Mouse (Mus musculus): ENCODE measurements around the gene Fgd5. TPM values are rescaled to one million over a fixed set of nuclear protein-coding genes. Genes with fewer than 3 reads are reported as not detected.
"Not testable (repeated sequence)": the region's sequence is repeated elsewhere in the genome, so short reads cannot be mapped to it uniquely, and the experiment has no call there.

The Fgd5 gene
- total RNA-seq (2017): 0.25 TPM in 1 of 2 replicates, not detected in the other

- no peak for ATAC-seq (ENCODE audit: extremely low read depth, insufficient number of reproducible peaks, low FRiP score, poor library complexity, severe bottlenecking)
Measured at GRCm38 (mm10) chr6:91978371-91979300, at the start of gene Fgd5. TSS of gene Fgd5 (plus strand) at chr6:91978878.

GRCm38 (mm10) chr6:91931231-91931630 is 47.4 kb upstream of the Fgd5 start:
- no peak for ATAC-seq (ENCODE audit: extremely low read depth, insufficient number of reproducible peaks, low FRiP score, poor library complexity, severe bottlenecking)

GRCm38 (mm10) chr6:91938491-91938890 is 40.2 kb upstream of the Fgd5 start:
- ATAC-seq (ENCODE audit: extremely low read depth, insufficient number of reproducible peaks, low FRiP score, poor library complexity, severe bottlenecking): no peak

- no peak for ATAC-seq (ENCODE audit: extremely low read depth, insufficient number of reproducible peaks, low FRiP score, poor library complexity, severe bottlenecking)
Measured at GRCm38 (mm10) chr6:91948426-91948825, 30.3 kb upstream of the Fgd5 start.

GRCm38 (mm10) chr6:91958015-91958414 is 20.7 kb upstream of the Fgd5 start:
- ATAC-seq (ENCODE audit: extremely low read depth, insufficient number of reproducible peaks, low FRiP score, poor library complexity, severe bottlenecking): not testable (repeated sequence)

GRCm38 (mm10) chr6:91960028-91960811 is 18.5 kb upstream of the Fgd5 start:
- ATAC-seq (ENCODE audit: extremely low read depth, insufficient number of reproducible peaks, low FRiP score, poor library complexity, severe bottlenecking): no peak

- no peak for ATAC-seq (ENCODE audit: extremely low read depth, insufficient number of reproducible peaks, low FRiP score, poor library complexity, severe bottlenecking)
Measured at GRCm38 (mm10) chr6:91963429-91963828, 15.2 kb upstream of the Fgd5 start.

GRCm38 (mm10) chr6:91965060-91965459 is 13.6 kb upstream of the Fgd5 start:
- ATAC-seq (ENCODE audit: extremely low read depth, insufficient number of reproducible peaks, low FRiP score, poor library complexity, severe bottlenecking): no peak

GRCm38 (mm10) chr6:91966006-91966405 is 12.7 kb upstream of the Fgd5 start:
- no peak for ATAC-seq (ENCODE audit: extremely low read depth, insufficient number of reproducible peaks, low FRiP score, poor library complexity, severe bottlenecking)

- ATAC-seq (ENCODE audit: extremely low read depth, insufficient number of reproducible peaks, low FRiP score, poor library complexity, severe bottlenecking): no peak
Measured at GRCm38 (mm10) chr6:91972201-91972646, 6.5 kb upstream of the Fgd5 start.

- ATAC-seq (ENCODE audit: extremely low read depth, insufficient number of reproducible peaks, low FRiP score, poor library complexity, severe bottlenecking): no peak
Measured at GRCm38 (mm10) chr6:91973972-91974371, 4.7 kb upstream of the Fgd5 start.

GRCm38 (mm10) chr6:91979301-91979996 is 771 bp downstream of the Fgd5 start:
- no peak for ATAC-seq (ENCODE audit: extremely low read depth, insufficient number of reproducible peaks, low FRiP score, poor library complexity, severe bottlenecking)

GRCm38 (mm10) chr6:91980011-91980410 is 1.3 kb downstream of the Fgd5 start:
- no peak for ATAC-seq (ENCODE audit: extremely low read depth, insufficient number of reproducible peaks, low FRiP score, poor library complexity, severe bottlenecking)

- no peak for ATAC-seq (ENCODE audit: extremely low read depth, insufficient number of reproducible peaks, low FRiP score, poor library complexity, severe bottlenecking)
Measured at GRCm38 (mm10) chr6:91990101-91990500, 11.4 kb downstream of the Fgd5 start.

GRCm38 (mm10) chr6:91992823-91993222 is 14.1 kb downstream of the Fgd5 start:
- ATAC-seq (ENCODE audit: extremely low read depth, insufficient number of reproducible peaks, low FRiP score, poor library complexity, severe bottlenecking): no peak

GRCm38 (mm10) chr6:91993795-91994505 is 15.3 kb downstream of the Fgd5 start:
- ATAC-seq (ENCODE audit: extremely low read depth, insufficient number of reproducible peaks, low FRiP score, poor library complexity, severe bottlenecking): no peak

GRCm38 (mm10) chr6:91996072-91996471 is 17.4 kb downstream of the Fgd5 start:
- ATAC-seq (ENCODE audit: extremely low read depth, insufficient number of reproducible peaks, low FRiP score, poor library complexity, severe bottlenecking): no peak

- no peak for ATAC-seq (ENCODE audit: extremely low read depth, insufficient number of reproducible peaks, low FRiP score, poor library complexity, severe bottlenecking)
Measured at GRCm38 (mm10) chr6:92002558-92003285, 24.0 kb downstream of the Fgd5 start.

Data from neutrophil, adult 5-6 weeks (primary cell).